Mouse (Mus musculus): ENCODE data around the gene Zic2. TPM values are rescaled to one million over a fixed set of nuclear protein-coding genes. Genes with fewer than 3 reads are reported as not detected.

Zic2 gene
- polyA plus RNA-seq, 1 experiment from 2014 or later: 16.2 TPM

- no peak for TF ChIP-seq CTCF (IDR thresholded peaks at IDR 0.05)
- ATAC-seq: no peak
- ChIA-PET POLR2A (no interaction called here), CTCF (no interaction called here)
- no peak for DNase-seq (ENCODE audit: low read depth, low spot score)
- H3K27me3 ChIP-seq: no peaks in the 10 kb centered on the region
- in situ Hi-C loops (cut with MboI; ENCODE audit: low pct_unique_long_range_greater_than_20kb): no loop called here
Observed at GRCm38 (mm10) chr14:122483556-122484421, 8.6 kb downstream of the Zic2 start.

- TF ChIP-seq CTCF (IDR thresholded peaks at IDR 0.05): no peak
- H3K27me3 ChIP-seq: no peaks in the 10 kb centered on the region
- DNase-seq (ENCODE audit: low read depth, low spot score): no peak
- in situ Hi-C loops (cut with MboI; ENCODE audit: low pct_unique_long_range_greater_than_20kb): no loop called here
- CTCF ChIA-PET: no interaction called here
- no peak for ATAC-seq
- POLR2A ChIA-PET: interaction anchor here (0.6 kb wide), 2 partner anchors 72 to 100 kb away, joined by 4 read pairs; no protein-coding TSS in a partner anchor
Observed at GRCm38 (mm10) chr14:122484458-122484843, 9.2 kb downstream of the Zic2 start.

GRCm38 (mm10) chr14:122484844-122485551 is 9.8 kb downstream of the Zic2 start:
- ChIA-PET CTCF (no interaction called here), POLR2A (interaction anchor here (0.6 kb wide), 2 partner anchors 73 to 101 kb away, joined by 4 read pairs; no protein-coding TSS in a partner anchor)
- H3K27me3 ChIP-seq: no peaks in the 10 kb centered on the region
- ATAC-seq (no peak), DNase-seq (ENCODE audit: low read depth, low spot score) (no peak)
- no peak for TF ChIP-seq CTCF (IDR thresholded peaks at IDR 0.05)
- in situ Hi-C loops (cut with MboI; ENCODE audit: low pct_unique_long_range_greater_than_20kb): no loop called here

GRCm38 (mm10) chr14:122485635-122486181 is 10.5 kb downstream of the Zic2 start:
- no peaks in the 10 kb centered on the region for H3K27me3 ChIP-seq
- no peak for DNase-seq (ENCODE audit: low read depth, low spot score)
- in situ Hi-C loops (cut with MboI; ENCODE audit: low pct_unique_long_range_greater_than_20kb): no loop called here
- CTCF ChIA-PET: no interaction called here
- TF ChIP-seq CTCF (IDR thresholded peaks at IDR 0.05): no peak
- POLR2A ChIA-PET: interaction anchor here (0.5 kb wide), 1 partner anchor 14 kb away, joined by 4 read pairs; no protein-coding TSS in a partner anchor
- ATAC-seq: no peak

- no peak for DNase-seq (ENCODE audit: low read depth, low spot score)
- in situ Hi-C loops (cut with MboI; ENCODE audit: low pct_unique_long_range_greater_than_20kb): no loop called here
- ChIA-PET POLR2A (interaction anchor here (0.8 kb wide), 1 partner anchor 14 kb away, joined by 3 read pairs; no protein-coding TSS in a partner anchor), CTCF (no interaction called here)
- no peak for ATAC-seq
- no peak for TF ChIP-seq CTCF (IDR thresholded peaks at IDR 0.05)
- no peaks in the 10 kb centered on the region for H3K27me3 ChIP-seq
Observed at GRCm38 (mm10) chr14:122486611-122487010, 11.4 kb downstream of the Zic2 start.

GRCm38 (mm10) chr14:122487366-122487765 is 12.1 kb downstream of the Zic2 start:
- ChIA-PET POLR2A (interaction anchor here (0.7 kb wide), 1 partner anchor 118 kb away, joined by 3 read pairs; no protein-coding TSS in a partner anchor), CTCF (no interaction called here)
- no peak for DNase-seq (ENCODE audit: low read depth, low spot score)
- H3K27me3 ChIP-seq: peaks cover 1% of the 10 kb centered on the region
- TF ChIP-seq CTCF (IDR thresholded peaks at IDR 0.05): no peak
- in situ Hi-C loops (cut with MboI; ENCODE audit: low pct_unique_long_range_greater_than_20kb): no loop called here
- ATAC-seq: no peak

GRCm38 (mm10) chr14:122489041-122489440 is 13.8 kb downstream of the Zic2 start:
- no peak for TF ChIP-seq CTCF (IDR thresholded peaks at IDR 0.05)
- H3K27me3 ChIP-seq: peaks cover 4% of the 10 kb centered on the region
- ATAC-seq (no peak), DNase-seq (ENCODE audit: low read depth, low spot score) (no peak)
- in situ Hi-C loops (cut with MboI; ENCODE audit: low pct_unique_long_range_greater_than_20kb): no loop called here
- ChIA-PET CTCF (interaction anchor here (0.9 to 1.2 kb wide), 2 partner anchors 9 to 57 kb away, joined by 3 read pairs; no protein-coding TSS in a partner anchor), POLR2A (interaction anchor here (0.8 kb wide), 1 partner anchor 11 kb away, joined by 3 read pairs; no protein-coding TSS in a partner anchor)

- TF ChIP-seq CTCF (IDR thresholded peaks at IDR 0.05): no peak
- ATAC-seq (no peak), DNase-seq (ENCODE audit: low read depth, low spot score) (no peak)
- CTCF ChIA-PET: interaction anchor here (1.2 kb wide), 1 partner anchor 10 kb away, joined by 3 read pairs; no protein-coding TSS in a partner anchor
- in situ Hi-C loops (cut with MboI; ENCODE audit: low pct_unique_long_range_greater_than_20kb): no loop called here
- POLR2A ChIA-PET: interaction anchor here (1.1 kb wide), 1 partner anchor 44 kb away, joined by 3 read pairs; no protein-coding TSS in a partner anchor
- peaks cover 4% of the 10 kb centered on the region for H3K27me3 ChIP-seq
Observed at GRCm38 (mm10) chr14:122489686-122490414, 14.6 kb downstream of the Zic2 start.

GRCm38 (mm10) chr14:122490441-122491328 is 15.4 kb downstream of the Zic2 start, which contains the start of gene Gm10837:
TSS of gene Gm10837 (plus strand) at chr14:122490586.
- DNase-seq (ENCODE audit: low read depth, low spot score) (no peak), ATAC-seq (no peak)
- ChIA-PET POLR2A (interaction anchor here (1.1 kb wide), 1 partner anchor 43 kb away, joined by 3 read pairs; no protein-coding TSS in a partner anchor), CTCF (interaction anchor here (1.2 kb wide), 1 partner anchor 10 kb away, joined by 3 read pairs; no protein-coding TSS in a partner anchor)
- TF ChIP-seq CTCF (IDR thresholded peaks at IDR 0.05): no peak
- in situ Hi-C loops (cut with MboI; ENCODE audit: low pct_unique_long_range_greater_than_20kb): no loop called here
- H3K27me3 ChIP-seq: peaks cover 4% of the 10 kb centered on the region
